Comparison of ENCODE assay signal across 11 mouse cellular contexts in genomic region chr6:86052032-86052459, GRCm38 (mm10). TPM values are rescaled to one million over a fixed set of nuclear protein-coding genes. Genes with fewer than 3 reads are reported as not detected.
A peak's percentile ranks its signal among the peaks of the same experiment; 100 is the strongest.
DNase-seq lines count a peak whose midpoint lies in the region; ATAC-seq and TF ChIP-seq lines count a peak whose summit lies in the region.
"Had no signal": no experiment of that assay in that cellular context is flagged by ENCODE, and none has a peak within 500 bp of the region (broad histone marks: within the 10 kb centered on the region; RNA-seq: fewer than 3 reads in every experiment).

No protein-coding gene starts in this region.

- H3K9ac ChIP-seq in heart, postnatal 0 days (replicated peaks; ENCODE audit: low read depth, low read length), result no peak overlapping the region
- H3K9ac ChIP-seq in hindbrain, embryonic 15.5 days, result peak overlapping the region; percentile 28; the same call in 1 of the 2 replicates
- peak overlapping the region; percentile 59 for H3K9ac ChIP-seq in midbrain, embryonic 16.5 days (ENCODE audit: low read depth, low read length)

- peak; percentile 27; the same call in 1 of the 2 replicates for ATAC-seq in heart, postnatal 0 days (ENCODE audit: insufficient read depth, low read depth)
- ATAC-seq in hindbrain, embryonic 15.5 days (ENCODE audit: low FRiP score, low read depth), result peak; percentile 85
- ATAC-seq in midbrain, embryonic 16.5 days, result peak; percentile 92

- H3K36me3 ChIP-seq in heart, postnatal 0 days (replicated peaks; ENCODE audit: control insufficient read depth, insufficient read depth, low read length), result no peaks in the 10 kb centered on the region
- no peaks in the 10 kb centered on the region for H3K36me3 ChIP-seq in hindbrain, embryonic 15.5 days
- no peaks in the 10 kb centered on the region for H3K36me3 ChIP-seq in midbrain, embryonic 16.5 days (ENCODE audit: control insufficient read depth, insufficient read depth, low read length)
- H3K36me3 ChIP-seq: G1E had no signal

- no peak overlapping the region for H3K4me2 ChIP-seq in heart, postnatal 0 days (ENCODE audit: low read depth, low read length)
- H3K4me2 ChIP-seq in hindbrain, embryonic 15.5 days, result peak overlapping the region; percentile 48
- H3K4me2 ChIP-seq in midbrain, embryonic 16.5 days (ENCODE audit: low read length), result peak overlapping the region; percentile 52

- DNase-seq in heart, postnatal 0 days (ENCODE audit: low spot score), result no peak
- no peak for DNase-seq in heart, adult 8-10 months (ENCODE audit: low spot score)
- peak; percentile 71 for DNase-seq in embryo, embryonic 10.5 days (ENCODE audit: low spot score)
- DNase-seq in right cerebral cortex, adult 2 months (ENCODE audit: low spot score in 2 of 2), result no peak
- DNase-seq in left cerebral cortex, adult 9 months (ENCODE audit: low spot score in 2 of 2), result no peak
- DNase-seq in thymus, postnatal 4 days, result no peak
- DNase-seq: right cerebral cortex, postnatal 14 days had no signal

- H3K4me1 ChIP-seq in heart, postnatal 0 days (ENCODE audit: control insufficient read depth, insufficient read depth), result no peaks in the 10 kb centered on the region
- peaks cover 65% of the 10 kb centered on the region for H3K4me1 ChIP-seq in hindbrain, embryonic 15.5 days (replicated peaks)
- peaks cover 53% of the 10 kb centered on the region for H3K4me1 ChIP-seq in midbrain, embryonic 16.5 days (ENCODE audit: control insufficient read depth, insufficient read depth, low read length)

- H3K9me3 ChIP-seq in heart, postnatal 0 days (replicated peaks; ENCODE audit: control insufficient read depth, low read length), result no peaks in the 10 kb centered on the region
- no peaks in the 10 kb centered on the region for H3K9me3 ChIP-seq in hindbrain, embryonic 15.5 days
- H3K9me3 ChIP-seq in midbrain, embryonic 16.5 days (replicated peaks; ENCODE audit: control insufficient read depth, low read length, poor library complexity, severe bottlenecking), result no peaks in the 10 kb centered on the region
- H3K9me3 ChIP-seq: G1E had no signal

- H3K4me3 ChIP-seq in heart, postnatal 0 days (ENCODE audit: low read depth, low read length), result no peak overlapping the region
- 0 out of 2 replicates have a peak overlapping the region, but pooled peaks have one; percentile 3 for H3K4me3 ChIP-seq in hindbrain, embryonic 15.5 days
- H3K4me3 ChIP-seq in midbrain, embryonic 16.5 days (ENCODE audit: low read depth, low read length), result peak overlapping the region; percentile 14

- WGBS in heart, postnatal 0 days, result 28% methylated on average over 7 of the region's 7 CpGs
- 8% methylated on average over 7 of the region's 7 CpGs for WGBS in hindbrain, embryonic 15.5 days
- WGBS in midbrain, embryonic 16.5 days, result 8% methylated on average over 7 of the region's 7 CpGs

- H3K27me3 ChIP-seq in heart, postnatal 0 days (ENCODE audit: control insufficient read depth, insufficient read depth, low read length), result 0 out of 2 replicates have a peak, but pooled peaks cover 3% of the 10 kb centered on the region
- H3K27me3 ChIP-seq in hindbrain, embryonic 15.5 days, result no peaks in the 10 kb centered on the region
- no peaks in the 10 kb centered on the region for H3K27me3 ChIP-seq in midbrain, embryonic 16.5 days (ENCODE audit: control insufficient read depth, insufficient read depth, low read depth, low read length)

- TF ChIP-seq EP300 in heart, postnatal 0 days (IDR thresholded peaks at IDR 0.05; ENCODE audit: low read depth), result no peak

- no peak for TF ChIP-seq CTCF in heart, postnatal 0 days (IDR thresholded peaks at IDR 0.05; ENCODE audit: low read depth)

- H3K27ac ChIP-seq in heart, postnatal 0 days (ENCODE audit: low read depth), result no peak overlapping the region
- peak overlapping the region; percentile 93 for H3K27ac ChIP-seq in hindbrain, embryonic 15.5 days (replicated peaks)
- peak overlapping the region; percentile 99 for H3K27ac ChIP-seq in midbrain, embryonic 16.5 days (ENCODE audit: low read length)

RNA-seq across cellular contexts. Expression of gene Add2, which starts 23.6 kb away (rescaled TPM):
- total RNA-seq in heart, postnatal 0 days (2014; rRNA removed; ENCODE audit: low replicate concordance), result 1.2 and 2.6 TPM in 2 replicates
- polyA plus RNA-seq in heart, postnatal 0 days (2015; fragmentation: Nextera tagmentation; extraction: Ambion mirVana), result 1.1 and 1.5 TPM in 2 replicates
- under 1 TPM; 0.12 to 0.38 (median 0.20) TPM for total RNA-seq in heart, adult 8-10 months (2022)
- polyA plus RNA-seq in hindbrain, embryonic 15.5 days (2015; fragmentation: Nextera tagmentation; extraction: Ambion mirVana), result 142 and 149 TPM in 2 replicates
- 166 and 197 TPM in 2 replicates for polyA plus RNA-seq in midbrain, embryonic 16.5 days (2015; fragmentation: Nextera tagmentation; extraction: Ambion mirVana)

RNA-seq across cellular contexts. Expression of gene Figla, which starts 36.1 kb away (rescaled TPM):
- not detected in 2 replicates for total RNA-seq in heart, postnatal 0 days (2014; rRNA removed; ENCODE audit: low replicate concordance)
- not detected in 2 replicates for polyA plus RNA-seq in heart, postnatal 0 days (2015; fragmentation: Nextera tagmentation; extraction: Ambion mirVana)
- not detected for total RNA-seq in heart, adult 8-10 months (2022)
- polyA plus RNA-seq in hindbrain, embryonic 15.5 days (2015; fragmentation: Nextera tagmentation; extraction: Ambion mirVana), result not detected in 2 replicates
- polyA plus RNA-seq in midbrain, embryonic 16.5 days (2015; fragmentation: Nextera tagmentation; extraction: Ambion mirVana), result not detected in 2 replicates
- total RNA-seq: G1E; left cerebral cortex, postnatal 10 days had no signal
- polyA plus RNA-seq: G1E had no signal

Comparison
In these comparisons a context has a peak if more than half of its experiments do, and no peak if none do; other contexts are left out.
1. ATAC-seq: peak in every context shown above with its lines; median percentile 92 in midbrain, embryonic 16.5 days; 85 in hindbrain, embryonic 15.5 days; 27 in heart, postnatal 0 days.
2. RNA of gene Add2, which starts 23.6 kb away (polyA plus RNA-seq): 166 to 197 TPM in midbrain, embryonic 16.5 days and 142 to 149 TPM in hindbrain, embryonic 15.5 days; 1.1 to 1.5 TPM in heart, postnatal 0 days; every median in the first group is over 10 times any median in the second.